Comparison of ENCODE assay signal across 10 mouse cellular contexts in the genomic region with DNA sequence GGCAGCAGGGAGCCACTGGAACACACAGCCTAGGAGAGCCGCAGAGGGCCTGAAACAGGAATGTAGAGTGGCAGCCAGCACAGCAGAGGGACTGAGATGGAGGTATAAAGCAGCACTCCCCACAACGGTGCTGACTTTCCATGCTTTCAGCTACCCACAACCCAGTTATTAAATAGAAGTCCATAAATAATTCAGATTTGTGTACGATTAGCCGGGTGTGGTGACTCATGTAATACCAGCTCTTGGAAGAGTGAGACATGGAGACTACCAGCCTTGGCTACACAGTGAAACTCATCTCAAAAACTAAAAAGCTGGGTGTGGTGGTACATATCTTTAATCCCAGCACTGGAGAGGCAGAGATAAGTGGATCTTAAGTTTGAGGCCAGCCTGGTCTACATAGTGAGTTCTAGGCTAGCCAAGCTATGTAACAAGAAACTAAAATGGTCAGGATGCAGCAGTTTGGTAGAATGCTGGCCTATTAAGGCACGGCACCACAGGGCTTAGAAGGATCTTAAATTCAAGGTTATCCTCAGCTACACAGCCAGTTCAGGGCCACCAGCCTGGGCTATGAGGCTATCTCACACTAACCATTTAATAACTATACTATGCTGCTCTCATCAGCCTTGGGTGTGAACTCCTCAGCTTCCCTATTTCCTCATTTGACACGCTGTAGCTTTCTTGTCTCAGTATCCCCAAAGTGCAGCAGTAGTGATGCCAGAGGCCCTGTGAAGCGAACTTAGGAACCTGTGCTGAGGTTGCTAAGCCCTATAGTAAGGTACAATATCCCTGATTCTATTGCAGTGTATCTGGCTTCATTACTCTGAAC. TPM values are rescaled to one million over a fixed set of nuclear protein-coding genes. Genes with fewer than 3 reads are reported as not detected.
A peak's percentile ranks its signal among the peaks of the same experiment; 100 is the strongest.
DNase-seq lines count a peak whose midpoint lies in the region; ATAC-seq lines count a peak whose summit lies in the region.
"Had no signal": no experiment of that assay in that cellular context is flagged by ENCODE, and none has a peak within 500 bp of the region (broad histone marks: within the 10 kb centered on the region; RNA-seq: fewer than 3 reads in every experiment).

No protein-coding gene starts in this region.

- no peak overlapping the region for H3K9ac ChIP-seq in hindbrain, embryonic 15.5 days
- peak overlapping the region; percentile 90; the same call in 1 of the 2 replicates for H3K9ac ChIP-seq in neural tube, embryonic 13.5 days

- H3K27me3 ChIP-seq in hindbrain, embryonic 15.5 days: no peaks in the 10 kb centered on the region
- no peaks in the 10 kb centered on the region for H3K27me3 ChIP-seq in hindbrain, embryonic 10.5 days (ENCODE audit: insufficient read depth, poor library complexity, severe bottlenecking)
- no peaks in the 10 kb centered on the region for H3K27me3 ChIP-seq in neural tube, embryonic 13.5 days

- H3K4me2 ChIP-seq in hindbrain, embryonic 15.5 days: peak overlapping the region; percentile 79; the same call in 1 of the 2 replicates
- H3K4me2 ChIP-seq in neural tube, embryonic 13.5 days: peak overlapping the region; percentile 93

- H3K4me3 ChIP-seq in hindbrain, embryonic 15.5 days: no peak overlapping the region
- H3K4me3 ChIP-seq in hindbrain, embryonic 10.5 days: no peak overlapping the region
- 0 out of 2 replicates have a peak overlapping the region, but pooled peaks have one; percentile 88 for H3K4me3 ChIP-seq in neural tube, embryonic 13.5 days

- H3K27ac ChIP-seq in hindbrain, embryonic 15.5 days (replicated peaks): no peak overlapping the region
- H3K27ac ChIP-seq in hindbrain, embryonic 10.5 days: no peak overlapping the region
- peak overlapping the region; percentile 96 for H3K27ac ChIP-seq in neural tube, embryonic 13.5 days (replicated peaks)

- peaks cover 38% of the 10 kb centered on the region for H3K36me3 ChIP-seq in hindbrain, embryonic 15.5 days
- peaks cover 51% of the 10 kb centered on the region for H3K36me3 ChIP-seq in hindbrain, embryonic 10.5 days
- peaks cover 41% of the 10 kb centered on the region for H3K36me3 ChIP-seq in neural tube, embryonic 13.5 days

- H3K4me1 ChIP-seq in hindbrain, embryonic 15.5 days (replicated peaks): peaks cover 26% of the 10 kb centered on the region
- H3K4me1 ChIP-seq in hindbrain, embryonic 10.5 days (replicated peaks): peaks cover 31% of the 10 kb centered on the region
- peaks cover 33% of the 10 kb centered on the region for H3K4me1 ChIP-seq in neural tube, embryonic 13.5 days (replicated peaks)

- 76% methylated on average over 7 of the region's 7 CpGs for WGBS in hindbrain, embryonic 15.5 days
- WGBS in hindbrain, embryonic 10.5 days: 77% methylated on average over 7 of the region's 7 CpGs
- WGBS in neural tube, embryonic 13.5 days: 71% methylated on average over 7 of the region's 7 CpGs

- no peak for ATAC-seq in hindbrain, embryonic 15.5 days (ENCODE audit: low FRiP score, low read depth)
- ATAC-seq in neural tube, embryonic 13.5 days (ENCODE audit: low read depth): no peak; the same call in 1 of the 2 replicates

- peak; percentile 13 for DNase-seq in cerebellum, adult 11-12 months
- DNase-seq in cerebellum, adult 11 months: no peak
- DNase-seq in hindbrain, embryonic 10.5 days (ENCODE audit: low spot score): no peak
- DNase-seq in neural tube, embryonic 10.5 days (ENCODE audit: extremely low spot score, low spot score): no peak
- DNase-seq in urinary bladder, adult 18-20 months (ENCODE audit: low spot score in 2 of 2): no peak
- no peak for DNase-seq in kidney, postnatal 36 days
- DNase-seq: gastrocnemius, postnatal 10 days; kidney, adult 8-10 months had no signal

- no peaks in the 10 kb centered on the region for H3K9me3 ChIP-seq in hindbrain, embryonic 15.5 days
- H3K9me3 ChIP-seq in hindbrain, embryonic 10.5 days: no peaks in the 10 kb centered on the region
- H3K9me3 ChIP-seq in neural tube, embryonic 13.5 days: no peaks in the 10 kb centered on the region

RNA-seq across cellular contexts. Expression of gene Zdhhc8, which starts 2.0 kb away (rescaled TPM):
- 16.3 and 19.7 TPM in 2 replicates for polyA plus RNA-seq in hindbrain, embryonic 15.5 days (2015; fragmentation: Nextera tagmentation; extraction: Ambion mirVana)
- 13.0 and 13.7 TPM in 2 replicates for polyA plus RNA-seq in hindbrain, embryonic 10.5 days (2016; fragmentation: Nextera tagmentation; extraction: Ambion mirVana)
- polyA plus RNA-seq in neural tube, embryonic 13.5 days (2015; fragmentation: Nextera tagmentation; extraction: Ambion mirVana): 15.3 and 17.0 TPM in 2 replicates

RNA-seq across cellular contexts. Expression of gene Trmt2a, which starts 11.6 kb away (rescaled TPM):
- polyA plus RNA-seq in hindbrain, embryonic 15.5 days (2015; fragmentation: Nextera tagmentation; extraction: Ambion mirVana): 94.7 and 98.9 TPM in 2 replicates
- 130 and 133 TPM in 2 replicates for polyA plus RNA-seq in hindbrain, embryonic 10.5 days (2016; fragmentation: Nextera tagmentation; extraction: Ambion mirVana)
- polyA plus RNA-seq in neural tube, embryonic 13.5 days (2015; fragmentation: Nextera tagmentation; extraction: Ambion mirVana): 89.1 and 92.0 TPM in 2 replicates

RNA-seq across cellular contexts. Expression of gene Ranbp1, which starts 11.6 kb away (rescaled TPM):
- 373 and 402 TPM in 2 replicates for polyA plus RNA-seq in hindbrain, embryonic 15.5 days (2015; fragmentation: Nextera tagmentation; extraction: Ambion mirVana)
- 1,091 and 1,220 TPM in 2 replicates for polyA plus RNA-seq in hindbrain, embryonic 10.5 days (2016; fragmentation: Nextera tagmentation; extraction: Ambion mirVana)
- 432 and 457 TPM in 2 replicates for polyA plus RNA-seq in neural tube, embryonic 13.5 days (2015; fragmentation: Nextera tagmentation; extraction: Ambion mirVana)

RNA-seq across cellular contexts. Expression of gene Ccdc188, which starts 19.2 kb away (rescaled TPM):
- polyA plus RNA-seq in hindbrain, embryonic 15.5 days (2015; fragmentation: Nextera tagmentation; extraction: Ambion mirVana): not detected in 2 replicates
- 0.12 TPM in 1 of 2 replicates, not detected in the other for polyA plus RNA-seq in hindbrain, embryonic 10.5 days (2016; fragmentation: Nextera tagmentation; extraction: Ambion mirVana)
- polyA plus RNA-seq in neural tube, embryonic 13.5 days (2015; fragmentation: Nextera tagmentation; extraction: Ambion mirVana): not detected in 2 replicates

RNA-seq across cellular contexts. Expression of gene Gm49776, which starts 21.2 kb away (rescaled TPM):
- 2.2 and 6.0 TPM in 2 replicates for polyA plus RNA-seq in hindbrain, embryonic 15.5 days (2015; fragmentation: Nextera tagmentation; extraction: Ambion mirVana)
- polyA plus RNA-seq in hindbrain, embryonic 10.5 days (2016; fragmentation: Nextera tagmentation; extraction: Ambion mirVana): 0.72 TPM in 1 of 2 replicates, not detected in the other
- 1.2 and 4.8 TPM in 2 replicates for polyA plus RNA-seq in neural tube, embryonic 13.5 days (2015; fragmentation: Nextera tagmentation; extraction: Ambion mirVana)
